Mouse (Mus musculus) right cerebral cortex, postnatal 36 days (tissue): ENCODE results near the gene Scyl1.
"Not testable (repeated sequence)": the region's sequence is repeated elsewhere in the genome, so short reads cannot be mapped to it uniquely, and the experiment has no call there.

ENCODE experiments used
- DNase-seq, 2 experiments: peaks; one replicate each; pipeline ENCODE4 v3.0.0; 2022; ENCODE audit warnings: low spot score in 2 of 2, mixed read lengths in 1 of 2

Scyl1 gene

DNA sequence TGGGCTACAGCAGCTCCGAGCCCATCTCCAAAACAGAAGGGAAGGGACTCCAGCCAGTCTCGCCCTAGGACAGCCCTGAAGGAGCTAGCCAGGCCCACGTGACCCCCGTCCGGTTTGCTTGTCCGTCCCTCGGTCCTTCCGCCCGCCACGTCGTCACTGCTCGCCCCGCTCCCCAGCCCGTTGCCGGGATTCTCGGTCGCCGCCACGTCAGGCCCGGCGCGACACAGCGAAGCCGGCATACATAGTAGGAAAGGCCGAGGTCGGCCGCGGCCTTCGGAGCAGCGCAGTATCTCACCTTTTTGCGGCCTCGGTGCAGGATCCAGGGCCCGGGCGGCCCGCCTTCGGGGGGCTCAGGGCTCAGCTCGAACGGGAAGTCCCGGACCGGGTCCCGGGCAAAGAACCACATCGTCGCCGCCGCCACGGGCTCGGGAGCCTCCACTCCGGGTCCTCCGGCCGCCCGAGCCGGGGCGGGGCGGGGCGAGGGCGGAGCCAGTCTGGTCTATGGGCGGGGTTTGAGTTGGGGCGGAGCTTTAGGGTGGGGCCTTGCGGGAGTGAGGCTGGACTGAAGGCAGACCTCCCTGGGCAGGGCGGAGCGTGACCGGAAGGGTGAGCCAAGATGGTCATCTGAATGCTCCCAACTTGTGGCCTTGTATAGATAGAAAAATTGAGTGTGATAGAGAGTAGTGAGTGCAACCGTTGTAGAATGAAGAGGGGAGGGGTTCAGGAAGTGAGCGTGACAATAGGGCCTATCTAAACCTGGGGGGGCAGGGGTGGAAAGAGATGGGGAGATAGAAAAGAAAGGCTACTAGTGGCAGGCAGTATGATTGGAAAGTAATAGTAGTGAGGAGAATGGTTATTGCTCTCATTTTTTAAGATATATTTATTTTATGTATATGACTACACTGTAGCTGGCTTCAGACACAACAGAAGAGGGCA is at the start of gene Scyl1:
Gene Scyl1 (minus strand): TSS at position 495 of the 936 bp plus-strand sequence.
- peak; percentile 84 for DNase-seq

DNA sequence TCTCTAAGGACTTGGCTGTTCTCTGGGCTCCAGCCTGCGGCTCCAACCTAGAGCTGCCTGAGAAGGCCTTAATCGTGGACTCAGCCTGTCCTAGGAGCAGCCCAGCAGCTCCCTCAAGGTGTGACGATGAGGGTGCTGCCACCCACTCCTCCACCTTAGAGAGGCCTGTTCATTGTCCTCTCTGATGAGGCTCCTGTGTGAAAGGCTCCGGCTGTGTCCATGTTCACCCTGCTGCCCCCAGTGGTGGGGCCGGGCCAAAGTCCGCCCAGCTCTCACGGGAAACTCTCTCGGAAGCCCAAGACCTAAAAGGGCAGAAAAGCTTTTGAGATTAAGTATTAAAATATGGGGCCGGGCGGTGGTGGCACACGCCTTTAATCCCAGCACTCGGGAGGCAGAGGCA is 48.3 kb upstream of the Scyl1 start:
- DNase-seq, result no peak

DNA sequence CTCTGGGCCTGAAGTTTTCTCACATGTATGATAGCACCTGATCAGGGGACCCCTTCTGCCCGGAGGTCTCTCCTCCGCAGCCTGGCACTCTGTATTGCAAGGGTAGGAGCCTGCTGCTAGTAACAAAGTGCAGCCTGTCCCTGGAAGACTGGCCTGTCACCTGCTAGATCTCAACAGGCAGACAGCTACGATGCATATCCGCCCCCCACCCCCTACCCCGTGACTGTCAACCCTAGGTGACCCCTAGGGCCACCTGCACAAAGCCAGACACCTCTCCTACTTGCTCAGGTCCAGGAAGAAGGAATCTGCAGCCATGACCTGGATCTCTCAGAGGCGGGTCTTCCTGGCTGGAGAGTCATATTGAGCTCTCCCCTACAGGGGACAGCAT is 47.4 kb upstream of the Scyl1 start:
- no peak for DNase-seq

DNA sequence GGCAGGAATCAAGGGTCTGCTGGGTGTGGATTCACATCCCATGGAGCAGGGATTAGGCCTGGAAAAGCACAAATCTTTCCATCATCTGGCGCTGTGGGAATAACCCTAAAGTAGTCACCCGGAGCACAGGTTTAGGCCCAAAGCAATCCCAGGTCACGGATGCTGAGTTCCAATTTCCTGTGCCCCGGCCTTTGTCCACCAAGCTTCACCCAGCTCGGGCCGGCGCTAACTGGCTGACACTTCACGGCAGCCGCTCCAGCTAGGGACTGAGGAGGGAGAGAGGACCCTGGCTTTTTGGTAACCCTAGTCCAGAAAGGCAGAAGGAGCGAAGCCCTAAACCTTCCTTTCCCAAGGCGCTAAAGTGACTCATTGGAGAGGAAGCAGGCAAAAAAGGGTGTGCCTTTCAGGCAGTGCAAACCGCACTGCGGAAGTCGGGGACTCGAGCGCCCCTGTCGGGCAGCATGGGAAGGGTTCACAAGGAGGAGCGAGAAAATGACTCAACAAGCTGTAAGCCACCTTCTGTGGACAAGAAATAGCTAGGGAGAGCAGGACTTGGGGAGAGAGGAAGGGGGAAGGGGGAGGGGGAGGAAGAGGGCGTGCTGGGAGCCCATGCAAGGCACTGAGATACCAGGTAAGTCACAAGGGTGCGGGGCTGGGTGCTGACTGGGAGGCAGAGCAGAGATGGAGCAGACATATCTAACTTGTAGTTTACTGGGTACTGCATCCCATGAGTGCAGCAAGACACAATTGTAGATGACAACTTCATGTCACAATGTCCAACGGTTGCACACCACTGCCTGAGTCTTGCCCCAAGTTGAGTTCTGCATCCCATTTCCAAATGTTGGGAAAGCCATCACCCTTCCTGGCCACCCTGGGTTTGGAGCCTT is 46.7 kb upstream of the Scyl1 start:
- DNase-seq, result peak; percentile 84 to 87

DNA sequence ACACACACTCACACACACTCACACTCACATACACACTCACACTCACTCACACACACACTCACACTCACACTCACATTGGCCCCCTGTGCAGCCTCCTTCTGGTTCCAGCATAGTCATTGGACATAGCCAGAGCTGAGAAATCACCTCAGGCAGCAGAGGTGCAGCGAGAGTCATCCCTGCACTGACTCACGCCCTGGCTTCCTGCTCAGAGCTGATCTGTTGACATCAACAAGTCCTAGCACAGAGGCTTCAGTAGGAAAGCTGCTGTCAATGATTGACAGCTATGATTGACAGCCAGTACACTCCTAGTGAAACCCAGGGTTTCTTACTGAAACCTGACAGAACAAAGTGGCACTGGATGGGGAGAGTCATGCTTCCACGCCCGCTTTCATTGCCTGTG is 44.7 kb upstream of the Scyl1 start:
- DNase-seq, result no peak

DNA sequence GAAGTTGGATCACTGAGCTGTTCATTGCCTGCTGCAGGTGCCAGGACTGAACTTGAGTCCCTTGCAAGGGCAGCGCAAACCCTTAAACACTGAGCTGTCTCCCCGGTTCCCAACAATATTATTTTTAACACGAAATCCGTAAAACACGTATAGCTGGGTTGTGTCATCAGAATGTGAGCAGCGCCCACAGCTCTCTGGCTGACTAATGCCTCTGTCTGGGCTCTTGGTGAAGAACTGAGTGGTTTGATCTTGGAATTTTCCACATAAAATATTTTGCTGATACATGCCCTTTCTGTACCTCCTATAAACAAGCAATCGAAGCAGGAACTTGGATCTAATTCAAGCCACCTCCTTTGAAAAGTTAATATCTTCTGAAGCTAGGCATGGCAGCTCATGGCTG is 43.8 kb upstream of the Scyl1 start:
- DNase-seq, result peak; percentile 69 to 82

DNA sequence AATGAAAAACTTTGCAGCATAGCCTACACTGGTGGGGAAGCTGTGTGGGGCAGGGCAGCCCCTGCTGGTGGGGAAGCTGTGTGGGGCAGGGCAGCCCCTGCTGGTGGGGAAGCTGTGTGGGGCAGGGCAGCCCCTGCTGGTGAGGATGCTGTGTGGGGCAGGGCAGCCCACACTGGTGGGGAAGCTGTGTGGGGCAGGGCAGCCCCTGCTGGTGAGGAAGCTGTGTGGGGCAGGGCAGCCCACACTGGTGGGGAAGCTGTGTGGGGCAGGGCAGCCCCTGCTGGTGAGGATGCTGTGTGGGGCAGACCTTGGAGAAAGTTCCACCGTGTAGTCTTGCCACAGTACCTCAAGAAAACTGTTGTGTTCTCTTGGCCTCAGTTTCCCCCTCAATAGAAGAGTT is 42.8 kb upstream of the Scyl1 start:
- DNase-seq, result not testable (repeated sequence)

DNA sequence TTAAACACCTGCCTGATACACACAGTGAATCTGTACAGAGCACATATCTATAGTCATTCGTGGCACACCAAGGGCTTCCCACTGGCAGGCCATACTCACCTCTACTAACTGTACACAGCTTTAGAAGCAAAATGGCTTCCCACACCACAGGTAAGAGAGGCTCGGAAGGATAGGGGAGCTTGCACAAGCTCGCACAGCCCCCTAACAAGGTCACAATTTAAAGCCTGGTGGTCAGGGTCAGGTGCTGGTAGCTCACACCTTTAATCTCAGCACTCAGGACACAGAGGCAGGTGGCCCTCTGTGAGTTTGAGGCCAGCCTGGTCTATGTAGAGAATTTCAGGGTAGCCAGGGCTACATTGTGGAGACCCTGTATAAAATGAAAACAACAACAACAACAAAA is 42.3 kb upstream of the Scyl1 start:
- DNase-seq, result no peak

DNA sequence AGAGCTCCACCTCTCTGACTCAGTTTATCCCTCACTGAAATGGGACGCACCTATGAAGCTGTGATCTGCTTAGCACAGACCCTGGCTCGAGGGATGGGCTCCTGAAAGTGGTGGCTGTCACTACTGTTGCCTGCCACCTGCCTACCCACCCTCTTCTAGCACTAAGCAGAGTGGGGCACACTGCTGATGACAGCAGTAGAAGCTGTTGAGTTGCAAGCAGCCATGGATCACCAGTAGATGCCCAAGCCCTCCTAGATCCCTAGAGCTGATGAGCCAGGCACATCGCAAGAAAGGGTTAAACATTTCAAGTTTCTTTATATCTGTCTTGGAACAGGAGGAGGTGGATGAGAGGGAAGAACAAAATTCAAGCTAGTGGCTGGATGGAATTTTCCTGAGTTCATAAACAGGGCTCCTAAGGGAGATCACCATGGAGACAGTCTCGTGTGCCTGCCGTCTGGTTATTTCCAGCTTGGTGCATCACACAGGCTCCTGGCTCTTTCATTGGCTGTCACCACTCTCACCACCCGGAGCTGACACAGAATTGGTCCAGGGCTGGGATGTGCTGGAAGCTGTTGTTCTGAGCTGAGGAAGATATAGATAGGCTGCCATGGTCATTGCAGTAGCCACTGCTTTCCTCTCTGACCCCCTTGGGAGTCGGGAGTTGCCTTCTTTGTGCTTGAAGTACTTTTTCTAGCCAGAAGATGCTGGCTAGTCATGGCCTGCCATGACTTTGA is 40.7 kb upstream of the Scyl1 start:
- peak; percentile 94 to 98 for DNase-seq

DNA sequence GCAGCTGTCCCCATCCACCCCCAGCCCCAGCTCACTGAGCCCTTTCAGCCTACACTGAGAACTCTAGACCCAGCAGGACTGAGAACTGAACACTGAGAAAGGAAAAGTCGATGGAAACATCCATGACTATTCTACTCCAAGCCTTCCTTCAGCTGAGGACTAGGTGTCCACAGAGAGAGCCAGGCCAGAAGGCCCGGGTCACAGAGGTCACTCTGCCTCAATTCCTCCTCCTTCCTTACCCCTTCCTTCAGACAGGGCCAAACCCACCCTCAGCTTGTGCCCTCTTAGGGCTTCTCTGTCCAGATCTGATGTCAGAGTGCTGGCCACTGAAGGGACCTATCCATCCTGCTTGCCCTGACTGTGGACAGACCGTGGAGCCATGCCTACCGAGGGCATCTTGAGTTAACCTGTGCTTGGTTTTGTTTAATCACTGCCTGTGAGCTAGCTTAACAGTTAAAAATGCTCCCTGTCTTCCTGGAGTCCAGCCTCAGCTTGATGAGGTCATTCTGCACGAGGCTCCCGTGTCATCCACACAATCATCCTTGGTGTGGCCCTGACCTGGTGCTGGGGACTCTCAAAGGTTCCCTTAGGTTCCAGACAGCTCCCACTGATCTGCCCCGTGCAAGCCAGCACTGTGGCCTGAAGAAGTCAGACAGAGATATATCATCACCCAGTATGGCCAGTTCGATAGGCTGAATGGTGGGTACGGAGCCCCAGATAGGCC is 39.8 kb upstream of the Scyl1 start:
- DNase-seq, result no peak

DNA sequence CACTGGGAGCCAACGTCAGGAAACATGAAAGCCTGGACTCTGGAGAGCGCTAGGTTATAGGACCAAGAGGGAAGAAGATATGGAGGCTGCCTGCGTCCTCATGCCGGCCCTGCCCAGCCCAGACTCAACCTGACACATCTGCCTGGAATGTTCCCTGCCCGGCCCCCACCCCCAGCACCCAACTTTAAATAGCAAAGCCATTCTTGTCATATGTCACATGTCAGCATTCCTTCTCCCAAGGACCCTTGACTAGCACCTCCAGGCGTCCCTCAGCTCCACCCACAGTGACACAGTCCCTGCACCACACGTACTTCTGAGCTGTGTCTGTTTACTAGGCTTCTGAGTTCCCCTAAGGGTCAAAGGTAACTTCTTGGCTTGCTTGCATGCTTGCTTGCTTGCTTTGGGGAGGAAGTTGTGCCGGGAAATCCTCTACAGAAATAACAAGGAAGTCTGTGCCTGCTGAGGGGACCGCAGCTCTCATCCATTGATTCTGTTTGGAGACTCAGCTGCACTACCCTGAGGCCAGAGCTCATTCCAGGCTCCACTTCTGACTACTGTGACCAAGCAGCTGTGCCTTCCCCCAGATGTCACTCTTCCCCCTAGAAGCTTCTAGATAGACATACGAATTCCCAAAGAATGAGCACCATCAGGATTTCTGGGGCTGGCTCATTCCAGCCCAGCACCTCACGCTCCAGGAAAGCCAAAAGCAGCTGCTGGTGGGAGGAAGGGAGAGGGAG is 39.1 kb upstream of the Scyl1 start:
- DNase-seq, result peak in 1 of 2 experiments; percentile 73

DNA sequence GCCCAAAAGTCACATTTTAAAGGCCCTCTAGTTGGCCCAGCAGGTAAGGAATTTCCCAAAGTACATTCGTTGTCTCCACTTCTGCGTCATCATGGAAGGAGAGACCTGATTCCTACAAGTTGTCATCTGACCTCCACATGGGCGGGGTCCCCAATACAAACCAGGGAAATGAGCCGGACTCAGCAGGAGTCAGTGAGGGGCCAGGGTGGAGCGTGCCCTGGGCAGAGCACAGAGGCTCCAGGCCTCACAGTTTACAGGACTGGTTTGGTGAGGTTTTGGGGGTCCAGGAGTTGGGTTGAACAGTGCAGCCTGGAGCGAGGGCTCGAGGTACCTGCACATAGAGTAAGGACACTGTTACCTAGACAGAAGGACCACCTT is 38.5 kb upstream of the Scyl1 start:
- no peak for DNase-seq

DNA sequence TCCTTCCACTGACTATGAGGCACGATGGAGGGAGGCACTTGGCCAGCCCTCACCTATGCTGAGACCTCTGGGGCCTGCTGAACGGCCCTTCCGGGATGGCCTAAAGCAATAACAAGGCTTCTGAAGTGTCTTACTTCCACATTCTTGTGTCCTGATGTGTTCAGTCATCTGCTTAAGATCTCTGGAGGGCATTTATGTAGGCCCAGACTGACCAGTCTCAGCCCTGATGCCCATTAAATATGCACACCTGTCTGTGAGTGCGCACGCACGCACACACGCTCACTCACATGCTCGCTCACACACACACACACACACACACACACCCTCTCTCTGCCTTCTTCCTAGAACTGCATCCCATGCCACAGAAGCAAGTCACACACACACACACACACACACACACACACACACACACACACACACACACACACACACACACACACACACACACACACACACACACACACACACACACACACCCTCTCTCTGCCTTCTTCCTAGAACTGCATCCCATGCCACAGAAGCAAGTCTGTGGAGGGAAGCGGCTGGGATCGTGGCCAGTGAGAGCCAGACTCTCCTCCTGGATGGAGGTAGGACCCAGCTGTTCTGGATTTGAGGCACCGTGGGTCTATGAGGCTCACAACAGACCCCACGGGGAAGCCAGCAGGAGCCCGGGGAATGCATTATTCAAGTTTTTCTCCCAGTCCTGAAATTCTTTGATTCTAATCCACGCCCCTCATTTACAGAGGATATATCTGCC is 37.9 kb upstream of the Scyl1 start:
- no peak for DNase-seq

DNA sequence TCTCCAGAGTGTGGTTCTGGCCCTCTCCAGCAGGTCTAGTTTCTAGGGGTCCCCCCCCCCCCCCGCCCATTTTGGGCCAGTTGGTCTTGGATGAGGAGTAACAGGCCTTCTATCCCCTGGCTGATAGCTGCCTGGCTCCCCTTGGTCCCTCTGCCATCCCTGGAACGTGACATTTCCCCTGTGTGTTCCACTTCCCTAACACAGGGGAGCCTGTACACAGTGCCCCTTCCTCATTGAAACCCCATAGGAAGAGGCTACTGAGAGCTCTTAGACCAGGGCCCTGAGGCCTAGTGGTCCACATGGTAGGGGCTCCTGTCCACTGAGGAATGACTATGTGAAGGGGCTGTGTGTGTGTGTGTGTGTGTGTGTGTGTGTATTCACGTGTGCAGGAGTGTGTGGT is 36.5 kb upstream of the Scyl1 start:
- no peak for DNase-seq

DNA sequence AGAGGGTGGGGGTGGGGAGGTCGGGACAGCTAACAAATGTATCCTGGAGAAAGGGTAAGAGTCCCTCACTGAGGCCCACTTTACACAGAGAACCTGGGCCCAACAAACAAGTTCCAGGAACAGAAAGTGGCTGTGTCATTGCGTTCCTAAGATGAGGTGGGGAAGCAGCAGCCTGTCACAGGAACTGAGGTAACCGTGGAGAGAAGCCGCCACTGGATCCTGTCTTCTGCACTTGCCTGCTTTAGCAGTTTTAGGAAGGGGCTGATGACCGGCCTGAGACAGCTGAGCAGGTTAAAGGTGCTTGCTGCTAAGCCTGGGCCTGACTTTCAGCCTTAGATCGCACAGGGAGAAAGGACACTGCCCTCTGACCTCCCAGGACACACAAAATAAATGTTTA is 35.6 kb upstream of the Scyl1 start:
- DNase-seq, result no peak

DNA sequence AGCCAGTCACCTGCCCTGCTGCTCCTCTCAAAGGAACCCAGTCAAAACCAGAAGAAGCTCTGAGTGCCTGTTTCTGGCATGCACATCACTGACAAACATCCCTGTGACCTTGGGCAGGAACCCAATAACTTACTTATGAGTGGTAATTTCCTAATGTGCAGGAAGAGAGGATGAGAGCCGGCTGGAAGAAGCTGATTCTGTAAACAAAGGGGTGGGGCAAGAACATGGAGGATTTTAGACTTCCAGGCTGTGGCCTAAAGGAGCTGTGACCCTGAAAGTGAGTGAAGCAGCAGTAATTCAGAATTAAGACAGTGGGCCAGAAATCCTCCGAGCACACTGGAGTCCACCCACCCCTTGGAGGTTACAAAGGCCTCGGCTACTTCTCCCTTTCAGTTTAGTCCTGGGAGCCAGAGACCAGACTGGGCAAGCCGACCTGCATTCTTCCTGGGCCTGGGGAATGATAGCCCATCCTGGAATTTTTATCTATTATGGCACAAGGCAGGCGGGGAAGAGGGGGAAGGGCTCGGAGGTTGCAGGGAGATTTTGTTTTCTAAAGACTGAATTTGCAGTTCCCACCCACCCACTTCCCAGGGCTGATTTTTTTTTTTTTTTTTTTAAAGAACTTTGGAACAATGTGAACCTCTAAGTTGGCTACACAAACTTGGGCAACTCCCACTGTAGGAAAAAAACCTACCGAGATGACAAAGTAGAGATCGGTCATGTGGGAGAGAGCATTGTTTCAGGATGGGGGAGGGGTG is 35.0 kb upstream of the Scyl1 start:
- DNase-seq, result no peak

DNA sequence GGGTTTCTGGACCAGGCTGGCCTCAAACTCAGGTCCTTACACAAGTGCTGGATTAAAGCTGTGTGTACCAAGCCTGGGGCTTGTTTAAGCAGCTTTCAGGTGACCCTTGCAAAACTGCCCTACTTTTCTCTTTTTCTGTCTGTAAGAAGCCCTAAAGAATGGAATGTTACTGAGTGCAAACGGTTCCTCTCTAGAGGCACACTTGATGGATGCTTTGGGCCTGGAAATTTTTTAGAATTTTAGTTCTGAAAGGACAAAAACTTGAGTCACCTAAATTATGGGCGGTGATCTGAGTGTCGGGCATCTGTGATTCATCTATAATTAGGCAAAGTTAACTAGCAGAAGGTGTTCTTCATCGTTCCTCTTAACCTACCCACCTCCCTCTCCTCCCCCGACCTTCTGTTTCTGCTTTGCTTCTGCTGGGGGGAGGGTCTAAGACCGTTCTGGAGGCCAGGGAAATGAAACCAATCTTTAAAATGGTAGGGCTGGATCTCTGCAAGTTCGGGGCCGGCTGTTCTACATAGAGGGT is 33.2 kb upstream of the Scyl1 start:
- peak in 1 of 2 experiments; percentile 74 for DNase-seq

DNA sequence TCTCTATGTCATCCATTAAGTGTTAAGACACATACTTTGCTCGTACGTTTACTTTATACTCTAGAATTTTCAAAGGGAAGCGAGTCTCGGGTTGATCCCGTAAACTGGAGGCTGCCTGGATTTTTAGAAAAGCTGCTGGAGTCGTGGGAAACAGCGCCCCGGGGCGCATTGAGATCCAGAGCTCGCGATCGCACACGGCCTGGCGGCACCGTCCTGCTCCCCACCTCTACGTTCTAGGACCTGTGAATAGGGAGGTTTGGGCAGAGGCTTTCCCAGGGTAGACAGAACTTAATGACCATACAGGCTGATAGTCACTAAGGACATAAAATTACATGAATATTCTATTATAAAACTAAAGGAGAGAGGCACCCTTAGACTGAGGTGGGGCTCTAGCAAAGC is 32.7 kb upstream of the Scyl1 start:
- DNase-seq, result no peak
